Mouse (Mus musculus): ENCODE results near the gene Lix1.

DNA sequence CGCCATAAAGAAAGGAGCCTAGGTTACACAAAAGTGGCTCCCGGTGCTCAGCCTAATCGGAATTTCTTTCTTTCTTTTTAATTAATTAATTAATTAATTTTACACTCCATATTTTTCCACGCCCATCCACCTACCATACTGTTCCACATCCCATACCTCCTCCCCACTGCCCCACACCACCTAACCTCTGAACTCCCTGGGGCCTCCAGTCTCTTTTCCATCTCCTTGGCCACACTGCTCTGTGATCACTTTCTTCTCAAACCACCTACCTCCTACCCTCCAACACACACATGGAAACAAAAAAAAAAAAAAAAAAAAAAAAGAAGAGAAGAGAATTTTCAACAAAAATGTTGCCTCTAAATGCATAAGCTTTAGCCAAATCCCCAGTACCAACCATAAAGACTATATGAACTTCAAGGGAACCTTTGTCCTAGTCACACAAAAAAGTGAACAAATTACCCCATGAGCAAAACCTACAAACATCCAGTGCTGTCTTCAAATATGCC, 22.9 kb downstream of the Lix1 start:
- TF ChIP-seq GATA1 (IDR thresholded peaks at IDR 0.05; ENCODE audit: low read length), result no peak
- no peak for TF ChIP-seq TAL1 (IDR thresholded peaks at IDR 0.05; ENCODE audit: low read length)
